Mouse (Mus musculus) B cell, adult 67 days (primary cell): Measurements from ENCODE around the gene Negr1. TPM values are rescaled to one million over a fixed set of nuclear protein-coding genes. Genes with fewer than 3 reads are reported as not detected.

Source experiments
- total RNA-seq, 2 experiments: library from RNA; stranded (reverse); gene quantifications; 4 replicates each; pipeline ENCODE4 v1.2.4; 2023

Gene Negr1
- total RNA-seq = not detected

DNA sequence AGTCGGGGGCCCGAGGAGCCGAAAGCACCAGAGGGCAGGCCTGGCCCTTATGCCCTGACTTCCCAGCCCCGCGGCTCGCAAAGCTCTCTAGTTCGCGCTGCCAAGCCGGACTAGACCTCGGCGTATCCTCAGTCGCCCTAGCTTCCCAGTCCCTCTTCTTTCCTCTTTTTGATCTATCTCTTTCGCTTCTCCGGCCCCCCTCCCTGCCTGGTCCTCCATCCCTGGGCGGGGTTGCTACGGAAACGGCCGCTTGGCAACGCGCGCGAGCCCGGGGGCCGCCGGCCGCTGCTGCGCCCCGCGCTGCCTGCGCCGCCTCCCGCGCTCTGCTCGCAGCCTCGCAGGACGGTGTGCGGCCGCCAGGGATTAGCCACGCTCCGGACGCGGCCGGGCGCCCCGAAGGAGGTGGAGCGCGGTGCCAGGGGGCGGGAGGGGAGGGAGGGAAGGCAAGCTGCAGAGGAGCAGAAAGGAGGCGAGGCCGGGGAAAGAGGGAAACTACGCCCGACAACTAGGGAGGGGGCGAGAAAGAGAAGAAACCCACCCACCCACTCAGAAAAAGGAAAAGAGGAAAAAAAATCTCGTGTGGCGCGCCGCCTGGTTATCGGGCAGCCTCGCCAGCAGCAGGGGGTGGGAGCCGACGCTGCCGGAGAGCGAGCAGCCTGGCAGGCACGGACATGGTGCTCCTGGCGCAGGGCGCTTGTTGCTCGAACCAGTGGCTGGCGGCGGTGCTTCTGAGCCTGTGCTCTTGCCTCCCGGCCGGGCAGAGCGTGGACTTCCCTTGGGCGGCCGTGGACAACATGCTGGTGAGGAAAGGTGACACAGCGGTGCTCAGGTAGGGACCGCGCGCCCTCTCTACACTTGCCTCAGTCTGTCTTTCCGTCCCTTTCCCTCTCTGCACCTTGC is at the start of gene Negr1:
Negr1 (plus strand) TSS at position 271 of the 900 bp plus-strand sequence.

